Mouse (Mus musculus): ENCODE measurements around the gene Cebpb. TPM values are rescaled to one million over a fixed set of nuclear protein-coding genes. Genes with fewer than 3 reads are reported as not detected.
A peak's percentile ranks its signal among the peaks of the same experiment; 100 is the strongest.

Cebpb gene
- total and polyA plus RNA-seq, 3 experiments, result 366 to 3,420 (median 466) TPM

DNA sequence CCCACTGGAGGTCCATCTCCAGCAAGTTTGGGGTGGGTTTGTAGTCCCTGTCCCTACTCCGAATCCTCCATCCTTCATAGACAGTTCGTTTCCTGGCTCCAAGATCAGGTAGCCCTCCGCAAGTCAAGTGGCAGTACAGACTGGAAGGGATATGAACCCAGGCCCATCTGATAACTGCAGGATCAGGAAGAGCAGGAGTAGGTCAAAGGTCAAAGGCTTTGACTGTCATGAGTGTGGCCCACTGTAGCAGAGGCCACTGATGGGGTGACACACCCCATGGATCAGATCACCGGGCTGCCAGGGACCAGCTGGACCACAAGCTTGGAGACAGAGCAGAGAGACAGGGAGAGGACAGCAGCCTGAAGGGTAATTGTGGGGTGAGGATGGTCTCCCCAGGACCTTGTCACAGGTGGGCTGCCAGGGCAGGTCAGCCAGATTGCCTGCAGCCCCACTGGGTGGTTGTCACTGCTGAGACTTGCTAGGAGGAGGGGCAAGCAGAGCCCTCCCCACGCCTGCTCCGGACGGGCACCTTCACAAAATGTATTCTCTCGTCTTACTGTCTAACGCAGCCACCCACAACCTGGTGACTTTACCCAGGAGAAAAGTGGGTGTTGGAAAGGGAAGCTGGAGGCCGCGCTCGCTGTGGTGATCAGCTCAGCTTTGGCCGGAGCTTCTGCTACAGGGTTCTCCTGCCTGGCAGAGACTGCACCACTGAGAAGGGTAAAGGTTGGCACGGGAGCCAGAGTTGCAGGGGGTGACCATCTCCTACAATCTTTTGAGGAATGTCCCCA, 3.4 kb downstream of the Cebpb start:
- peak; percentile 65 for DNase-seq

- peak; percentile 47 for DNase-seq
Observed at GRCm38 (mm10) chr2:167692831-167693230, 4.1 kb downstream of the Cebpb start.

GRCm38 (mm10) chr2:167693540-167693939, 4.8 kb downstream of the Cebpb start:
- DNase-seq, result no peak

GRCm38 (mm10) chr2:167694244-167694643, 5.5 kb downstream of the Cebpb start:
- DNase-seq, result peak; percentile 68

DNA sequence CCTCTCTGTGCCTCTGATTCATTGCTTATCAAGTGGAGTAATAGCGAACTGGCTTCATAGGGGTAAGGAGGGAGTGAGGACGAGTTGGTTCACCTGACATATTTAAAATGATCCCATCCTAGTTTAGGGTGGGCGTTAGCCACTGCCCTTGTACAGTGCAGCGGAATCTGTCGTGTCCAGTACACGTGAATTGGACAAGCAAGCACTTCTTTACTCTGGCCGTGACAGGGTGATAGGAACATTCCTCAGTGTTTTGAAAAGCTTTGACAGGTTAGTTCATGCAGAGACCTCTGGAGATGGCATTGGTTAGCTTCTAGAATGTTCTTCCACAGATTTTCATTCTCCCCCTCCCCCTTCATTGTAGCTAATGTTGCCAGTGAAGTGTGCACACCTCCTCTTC, 6.2 kb downstream of the Cebpb start:
- no peak for DNase-seq

DNA sequence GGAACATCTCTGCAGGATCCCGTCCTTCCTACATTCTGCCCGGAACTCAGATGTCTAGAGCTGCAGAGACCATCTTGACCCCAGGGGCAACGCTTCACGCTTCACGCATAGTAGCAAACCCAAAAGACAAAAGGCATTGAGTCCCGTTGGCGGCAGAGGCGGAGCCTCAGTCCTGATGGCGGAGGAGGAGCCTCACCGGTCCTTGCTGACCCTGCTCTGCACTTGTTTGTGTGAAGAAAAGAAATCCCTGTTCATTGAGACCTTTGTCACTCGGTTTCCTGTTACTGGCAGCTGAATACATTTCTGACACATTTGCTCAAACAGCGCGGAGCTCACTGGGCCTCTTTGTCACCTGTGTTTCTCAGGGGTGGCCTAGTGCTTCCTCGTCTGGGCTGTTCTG, 6.8 kb downstream of the Cebpb start:
- no peak for DNase-seq

DNA sequence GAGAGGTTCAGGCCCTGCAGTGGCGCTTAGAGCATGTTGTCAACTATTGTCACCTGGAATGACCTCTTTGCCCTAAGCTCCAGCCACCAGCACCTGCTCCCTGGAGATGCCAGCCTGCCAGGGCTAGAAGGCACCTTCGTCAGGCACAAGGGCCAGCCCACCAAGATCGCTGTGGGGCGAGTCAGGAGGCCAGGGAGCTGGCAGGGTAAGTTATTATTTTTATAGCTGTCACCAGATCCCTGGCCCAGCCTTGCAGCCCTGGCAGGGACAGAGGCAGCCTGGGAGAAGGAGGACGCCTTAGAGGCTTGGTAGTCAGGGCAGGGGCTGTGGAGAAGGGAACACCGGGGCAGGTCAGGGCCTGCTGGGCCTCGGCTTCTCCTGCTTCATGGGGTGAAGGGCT, 7.4 kb downstream of the Cebpb start:
- DNase-seq, result peak; percentile 78

DNA sequence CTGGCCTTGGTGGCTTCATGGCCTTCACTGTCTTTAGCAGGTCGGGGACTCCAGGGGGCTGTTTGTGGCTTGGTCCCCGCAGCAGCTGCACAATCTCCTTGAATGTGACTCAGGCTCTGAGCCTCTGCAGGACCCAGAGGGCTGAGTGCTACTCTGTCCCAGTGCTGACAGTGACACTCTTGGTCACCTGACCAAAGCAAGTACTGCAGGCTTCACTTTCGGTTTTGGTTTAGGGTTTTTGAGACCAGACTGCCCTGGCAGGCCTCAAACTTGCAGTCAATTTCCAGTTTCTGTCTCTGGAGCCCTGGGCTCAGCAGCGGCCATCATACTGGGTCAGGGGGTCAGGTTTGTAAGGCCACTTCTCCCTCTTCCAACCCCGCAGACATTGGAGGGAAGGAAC, 9.2 kb downstream of the Cebpb start:
- DNase-seq, result peak; percentile 88

- DNase-seq, result peak; percentile 80
Observed at GRCm38 (mm10) chr2:167700018-167700417, 11.3 kb downstream of the Cebpb start.

GRCm38 (mm10) chr2:167701472-167701871, 12.8 kb downstream of the Cebpb start:
- no peak for DNase-seq

- peak; percentile 67 for DNase-seq
Observed at GRCm38 (mm10) chr2:167702126-167702525, 13.4 kb downstream of the Cebpb start.

- no peak for DNase-seq
Observed at GRCm38 (mm10) chr2:167704409-167704808, 15.7 kb downstream of the Cebpb start.

DNA sequence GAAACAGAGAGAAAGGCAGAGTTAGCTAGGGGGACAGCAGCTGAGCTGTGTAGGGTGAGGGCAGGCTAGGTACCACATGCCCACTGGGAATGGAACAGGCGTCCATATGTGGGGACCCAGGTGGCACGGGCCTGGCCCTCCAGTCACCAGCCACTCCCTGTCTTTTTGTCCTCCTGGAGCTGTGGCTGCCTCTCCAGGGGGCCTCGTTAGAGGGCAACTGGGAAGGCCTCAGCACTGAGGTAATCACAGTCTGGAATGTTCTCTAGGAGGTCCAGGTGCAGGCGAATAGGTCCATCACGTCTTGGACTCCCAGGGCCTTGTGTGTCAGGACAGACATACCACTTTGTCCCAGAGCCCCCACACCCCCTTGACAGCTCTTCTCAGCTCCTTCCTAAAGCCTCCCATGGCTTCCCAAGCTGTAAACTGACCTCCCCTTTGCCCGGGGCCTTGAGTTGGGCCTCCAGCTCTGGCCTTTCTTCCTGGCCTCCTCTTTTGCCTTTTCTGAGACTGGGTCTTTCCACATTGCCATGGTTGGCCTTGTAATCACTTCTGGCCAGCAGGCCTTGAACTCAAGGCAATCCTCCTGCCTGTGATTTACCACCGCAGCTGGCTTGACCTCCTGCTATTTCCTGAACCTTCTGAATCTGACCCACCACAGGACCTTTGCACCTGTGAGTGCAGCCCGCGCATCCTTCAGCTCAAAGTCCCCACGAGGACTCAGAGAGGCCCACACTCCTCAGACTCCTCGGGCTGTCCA, 17.6 kb downstream of the Cebpb start:
- peak; percentile 70 for DNase-seq

- peak; percentile 76 for DNase-seq
Observed at GRCm38 (mm10) chr2:167708373-167708772, 19.7 kb downstream of the Cebpb start.

GRCm38 (mm10) chr2:167709969-167710368, 21.3 kb downstream of the Cebpb start:
- DNase-seq, result no peak

- DNase-seq, result no peak
Observed at GRCm38 (mm10) chr2:167710574-167710973, 21.9 kb downstream of the Cebpb start.

- no peak for DNase-seq
Observed at GRCm38 (mm10) chr2:167712872-167713821, 24.4 kb downstream of the Cebpb start.

GRCm38 (mm10) chr2:167714298-167714697, 25.6 kb downstream of the Cebpb start:
- DNase-seq, result no peak

DNA sequence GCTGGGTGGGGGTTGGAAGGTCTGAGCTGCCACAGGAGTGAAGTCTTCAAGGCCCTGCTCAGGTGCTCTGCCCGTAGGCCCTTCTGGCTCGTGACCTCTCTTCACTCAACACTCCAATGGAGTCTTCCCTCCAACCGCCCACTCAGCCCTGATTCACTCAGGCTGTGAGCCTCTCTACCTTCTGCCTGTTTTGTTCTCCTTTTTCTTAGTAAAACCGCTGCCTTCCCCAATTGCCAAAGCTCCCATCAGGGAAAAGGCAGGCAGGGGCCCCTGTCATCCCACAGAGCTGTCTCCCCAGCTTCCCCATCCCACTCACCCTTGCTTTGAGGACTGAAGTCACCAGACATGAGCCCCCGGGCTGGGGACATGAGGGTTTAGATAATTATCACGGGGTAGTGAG, 26.3 kb downstream of the Cebpb start:
- DNase-seq, result no peak

DNA sequence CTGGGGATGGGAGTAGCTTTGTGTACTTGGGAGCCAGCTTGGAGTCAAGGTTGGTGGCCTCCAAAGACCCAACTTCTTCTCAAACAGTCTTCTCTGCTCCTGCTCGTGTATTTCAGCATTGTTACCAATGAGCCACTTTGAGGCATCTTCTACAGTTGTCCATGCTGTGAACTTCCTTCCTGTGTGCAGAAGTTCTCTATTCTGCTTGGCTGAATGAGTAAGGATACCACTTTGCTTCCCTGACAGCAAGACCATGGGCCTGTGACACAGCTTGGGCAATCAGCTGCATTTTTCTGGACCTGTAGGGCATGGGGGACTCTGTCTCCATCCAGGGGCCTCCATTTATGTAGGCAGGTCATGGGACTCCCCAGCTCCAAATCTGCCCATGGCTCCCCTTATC, 28.5 kb downstream of the Cebpb start:
- no peak for DNase-seq

DNA sequence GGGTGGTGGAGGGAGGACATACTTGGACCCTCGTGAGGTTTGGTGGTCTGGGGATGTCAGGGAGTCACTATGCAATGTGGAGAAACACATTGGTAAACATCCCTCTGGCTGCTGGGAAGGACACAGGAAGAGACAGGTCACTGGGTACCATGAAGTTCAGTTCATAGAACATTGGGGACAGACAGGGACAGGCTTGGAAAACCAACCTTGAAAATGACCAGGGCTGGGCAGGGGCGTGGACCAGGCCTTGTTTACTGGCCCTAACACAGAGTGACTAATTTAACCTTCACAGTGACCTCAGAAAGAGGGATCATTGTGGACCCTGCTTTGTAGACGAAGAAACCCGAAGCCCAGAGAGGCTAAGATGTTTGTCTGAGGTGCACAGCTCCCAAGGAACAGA, 30.8 kb downstream of the Cebpb start:
- peak; percentile 65 for DNase-seq

DNA sequence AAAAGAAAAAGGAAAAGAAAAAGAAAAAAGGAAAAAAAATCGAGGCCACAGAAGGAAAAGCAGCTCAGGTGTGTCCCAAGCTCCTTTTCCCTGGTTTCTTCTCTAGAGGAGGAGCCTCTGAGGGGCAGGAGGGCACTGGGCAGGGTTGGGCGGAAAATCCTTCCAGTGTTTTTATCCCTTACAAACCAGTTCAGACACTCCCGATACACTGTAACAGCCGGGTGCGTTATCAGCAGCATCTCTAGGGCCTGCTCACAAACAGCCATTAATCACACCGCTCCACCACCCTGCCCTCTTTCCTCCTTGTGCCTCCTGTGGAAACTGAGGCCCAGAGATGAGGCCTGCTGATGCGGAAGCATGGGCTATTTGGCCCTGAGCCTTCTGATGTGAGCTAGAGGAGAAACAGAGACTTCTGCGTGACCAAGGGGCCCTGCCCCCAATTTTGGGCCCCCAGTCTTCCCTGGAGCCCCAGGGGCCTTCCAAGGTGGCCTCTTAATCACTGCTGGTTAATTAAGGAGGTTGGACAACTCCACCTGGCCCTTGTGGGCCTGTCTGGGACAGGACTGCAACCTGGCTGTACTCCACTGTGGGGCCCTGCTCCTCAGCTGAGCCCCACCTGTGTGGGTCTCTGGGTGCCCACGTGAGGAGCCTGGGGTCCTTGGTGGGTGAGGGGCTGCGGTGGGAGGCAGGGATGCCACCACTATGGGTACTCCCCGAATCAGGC, 32.6 kb downstream of the Cebpb start:
- no peak for DNase-seq

Data from adrenal gland, adult 2 months (tissue).